Mouse (Mus musculus): ENCODE measurements around the gene Tcea2. TPM values are rescaled to one million over a fixed set of nuclear protein-coding genes. Genes with fewer than 3 reads are reported as not detected.

Gene Tcea2
- polyA plus RNA-seq, 1 experiment from 2014 or later: 15.1 TPM

DNA sequence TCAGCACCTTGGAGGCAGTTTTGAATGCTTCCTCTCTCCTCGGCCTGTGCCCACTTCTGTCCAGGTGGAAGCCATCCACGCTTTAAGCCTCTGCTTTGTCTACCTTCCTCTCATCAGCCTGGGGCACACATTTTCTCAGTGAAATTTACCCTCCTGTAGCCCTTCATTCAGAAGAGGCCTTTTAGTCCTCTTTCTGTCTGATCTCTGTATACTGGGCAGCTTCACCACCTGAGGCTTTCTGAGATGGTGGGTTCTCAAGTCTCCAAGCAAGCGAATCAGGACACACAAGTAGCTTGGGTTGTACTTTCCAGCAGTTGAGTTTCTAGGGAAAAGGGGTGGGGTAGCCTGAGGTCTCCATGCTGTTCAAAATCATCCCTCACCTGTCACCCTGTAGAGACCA is 12.2 kb downstream of the Tcea2 start:
- peaks cover 13% of the 10 kb centered on the region for H3K4me1 ChIP-seq (ENCODE audit: control insufficient read depth, insufficient read depth, low read length)
- ATAC-seq: no peak
- H3K4me3 ChIP-seq (ENCODE audit: low read length): peak overlapping the region; percentile 74; the same call in 1 of the 2 replicates
- H3K27me3 ChIP-seq (replicated peaks; ENCODE audit: control insufficient read depth, insufficient read depth, low read length): no peaks in the 10 kb centered on the region
- no peak overlapping the region for H3K9ac ChIP-seq (ENCODE audit: low read depth, low read length)
- no peak overlapping the region for H3K27ac ChIP-seq (ENCODE audit: low read length)
- H3K36me3 ChIP-seq (ENCODE audit: control insufficient read depth, insufficient read depth, low read length): peaks cover 7% of the 10 kb centered on the region; the same call in 1 of the 2 replicates
- peak overlapping the region; percentile 95; the same call in 1 of the 2 replicates for H3K4me2 ChIP-seq (ENCODE audit: low read depth, low read length)
- 93% methylated on average over 3 of the region's 3 CpGs for WGBS
- H3K9me3 ChIP-seq (ENCODE audit: control insufficient read depth, low read length): no peaks in the 10 kb centered on the region

DNA sequence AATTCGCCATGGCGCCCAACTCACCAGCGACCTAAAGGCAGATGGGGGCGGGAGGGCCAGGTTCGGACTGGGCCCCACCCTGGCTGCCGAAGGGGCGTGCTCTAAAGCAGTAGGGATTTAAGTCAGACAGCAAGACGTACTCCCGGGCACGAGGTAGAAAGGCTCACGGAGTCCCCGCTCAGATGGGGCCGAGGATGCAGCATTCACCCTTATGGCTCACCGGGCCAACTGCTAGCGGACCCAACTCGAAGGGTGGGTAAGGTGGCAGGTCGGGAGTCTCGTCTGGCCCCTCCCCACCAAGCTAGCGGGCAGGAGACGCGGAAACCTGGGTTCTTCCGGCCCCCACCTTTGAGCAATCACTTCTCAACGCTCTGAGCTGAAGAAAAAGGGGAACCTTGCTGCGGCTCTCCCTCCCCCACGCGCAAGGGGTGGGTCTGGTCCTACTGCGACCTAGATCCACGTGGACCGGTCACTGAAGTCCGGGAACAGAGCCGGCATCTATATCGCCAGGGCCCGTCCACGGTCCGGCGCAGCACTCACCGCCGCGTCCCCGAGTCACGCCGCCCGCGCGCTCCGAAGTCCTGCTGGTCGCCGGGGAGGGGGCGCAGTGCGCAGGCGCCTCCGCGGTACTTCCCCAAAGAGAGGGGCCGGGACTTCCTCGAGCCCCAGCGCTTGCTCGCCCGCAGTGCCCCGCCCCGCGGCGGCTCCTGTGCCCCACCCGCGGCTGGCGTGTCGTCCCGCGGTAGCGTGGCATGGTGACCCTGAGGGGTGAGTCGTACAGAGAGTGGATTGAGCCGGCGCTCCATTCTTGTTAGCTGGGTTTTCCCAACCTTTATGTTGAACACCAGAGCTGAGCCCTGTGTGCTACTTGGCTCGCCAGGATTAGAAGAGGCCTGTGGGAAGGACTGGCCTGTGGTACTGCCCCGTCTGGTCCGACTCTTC is 13.5 kb downstream of the Tcea2 start, which contains the start of gene Rgs19:
TSS of gene Rgs19 (minus strand) at position 639 of the 942 bp plus-strand sequence.
- peaks cover 13% of the 10 kb centered on the region for H3K4me1 ChIP-seq (ENCODE audit: control insufficient read depth, insufficient read depth, low read length)
- peak within 1 kb of the TSS; percentile 74 for H3K4me3 ChIP-seq (ENCODE audit: low read length)
- WGBS: 1% methylated on average over 74 of the region's 75 CpGs
- H3K27ac ChIP-seq (ENCODE audit: low read length): peak within 1 kb of the TSS; percentile 41; the same call in 1 of the 2 replicates
- H3K9ac ChIP-seq (ENCODE audit: low read depth, low read length): peak within 1 kb of the TSS; percentile 83
- H3K9me3 ChIP-seq (ENCODE audit: control insufficient read depth, low read length): no peaks in the 10 kb centered on the region
- H3K4me2 ChIP-seq (ENCODE audit: low read depth, low read length): peak within 1 kb of the TSS; percentile 95
- no peaks in the 10 kb centered on the region for H3K27me3 ChIP-seq (replicated peaks; ENCODE audit: control insufficient read depth, insufficient read depth, low read length)
- peaks cover 3% of the 10 kb centered on the region; the same call in 1 of the 2 replicates for H3K36me3 ChIP-seq (ENCODE audit: control insufficient read depth, insufficient read depth, low read length)
- ATAC-seq: peak; percentile 92

DNA sequence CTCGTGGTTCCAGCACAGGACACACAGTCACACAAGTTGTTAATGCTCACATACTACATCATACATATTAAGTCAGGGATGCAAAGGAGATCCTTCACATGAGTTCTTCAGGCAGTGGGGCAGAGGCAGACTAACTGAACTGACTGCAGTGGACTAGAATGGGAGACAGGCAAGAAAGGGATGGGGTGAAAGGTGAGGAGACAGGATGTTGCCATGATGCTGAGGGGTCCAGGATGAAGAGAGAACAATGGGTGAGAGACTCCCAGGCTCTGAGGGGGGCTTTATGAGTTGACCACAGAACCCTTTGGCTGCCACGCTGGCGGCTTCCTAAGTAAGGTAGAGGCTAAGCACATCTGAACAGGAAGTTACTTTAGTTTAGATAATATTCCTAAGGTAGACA is 14.5 kb downstream of the Tcea2 start:
- Histone ChIP-seq H3K4me2 (ENCODE audit: low read depth, low read length) (no peak overlapping the region; the same call in 1 of the 2 replicates), H3K9me3 (ENCODE audit: control insufficient read depth, low read length) (no peaks in the 10 kb centered on the region), H3K4me1 (ENCODE audit: control insufficient read depth, insufficient read depth, low read length) (peaks cover 13% of the 10 kb centered on the region), H3K9ac (ENCODE audit: low read depth, low read length) (no peak overlapping the region), H3K36me3 (ENCODE audit: control insufficient read depth, insufficient read depth, low read length) (no peaks in the 10 kb centered on the region), H3K27me3 (replicated peaks; ENCODE audit: control insufficient read depth, insufficient read depth, low read length) (no peaks in the 10 kb centered on the region), H3K27ac (ENCODE audit: low read length) (no peak overlapping the region), H3K4me3 (ENCODE audit: low read length) (no peak overlapping the region)
- 81% methylated on average over 3 of the region's 3 CpGs for WGBS
- ATAC-seq: peak; percentile 6; the same call in 1 of the 2 replicates

DNA sequence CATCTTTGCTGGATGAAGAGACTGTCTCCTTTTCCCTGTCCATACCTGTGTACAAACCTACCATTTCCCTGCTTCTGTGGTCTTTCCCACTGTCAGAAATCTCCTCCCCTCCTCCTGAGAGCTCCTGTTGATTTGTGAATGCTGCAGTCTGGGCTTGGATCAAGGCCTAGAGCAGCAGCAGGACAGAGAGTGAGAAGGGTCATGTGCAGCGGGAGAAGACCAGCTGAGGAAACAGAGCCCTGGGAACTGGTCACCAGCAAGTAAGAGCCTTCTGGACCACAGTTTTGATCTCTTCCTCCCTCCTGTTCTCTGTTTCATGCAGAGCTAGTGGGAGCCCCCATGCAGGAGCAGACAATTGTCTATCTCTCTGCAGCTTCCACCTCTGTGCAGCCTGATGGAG is 15.7 kb downstream of the Tcea2 start:
- 68% methylated on average over 1 of the region's 1 CpGs for WGBS
- H3K4me2 ChIP-seq (ENCODE audit: low read depth, low read length): no peak overlapping the region
- H3K27ac ChIP-seq (ENCODE audit: low read length): no peak overlapping the region
- no peaks in the 10 kb centered on the region for H3K36me3 ChIP-seq (ENCODE audit: control insufficient read depth, insufficient read depth, low read length)
- H3K9me3 ChIP-seq (ENCODE audit: control insufficient read depth, low read length): no peaks in the 10 kb centered on the region
- H3K4me1 ChIP-seq (ENCODE audit: control insufficient read depth, insufficient read depth, low read length): peaks cover 13% of the 10 kb centered on the region
- ATAC-seq: no peak
- no peak overlapping the region for H3K4me3 ChIP-seq (ENCODE audit: low read length)
- no peaks in the 10 kb centered on the region for H3K27me3 ChIP-seq (replicated peaks; ENCODE audit: control insufficient read depth, insufficient read depth, low read length)
- H3K9ac ChIP-seq (ENCODE audit: low read depth, low read length): no peak overlapping the region

DNA sequence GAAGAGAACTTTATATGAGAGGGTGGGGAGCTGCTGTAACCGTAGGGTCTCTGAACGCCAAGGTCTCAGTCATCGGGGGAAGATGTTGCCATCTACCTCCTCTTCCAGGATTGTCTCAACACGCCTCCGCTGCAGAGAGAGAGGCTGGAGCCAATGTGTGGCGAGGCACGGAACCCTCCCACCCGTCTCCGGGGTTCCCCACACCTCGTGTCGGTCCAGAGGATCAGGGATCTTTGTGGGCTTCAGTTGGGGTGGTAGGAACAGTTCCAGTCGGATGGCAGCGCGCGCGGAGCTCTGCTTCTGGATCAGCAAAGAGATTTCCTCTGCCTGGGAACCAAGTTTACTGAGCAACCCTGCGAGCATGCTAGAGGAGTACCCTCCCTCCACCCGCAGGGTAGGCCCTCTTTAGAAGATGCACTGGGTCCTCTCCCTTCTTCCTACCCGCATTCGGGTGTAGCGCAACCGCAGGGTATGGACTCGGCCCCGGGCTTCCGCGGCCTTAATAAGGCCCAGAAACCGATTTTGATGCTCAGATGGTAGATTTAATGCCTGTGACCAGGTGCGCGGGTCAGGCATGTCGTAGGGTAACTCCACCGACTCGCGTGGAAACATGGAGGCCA is 16.8 kb downstream of the Tcea2 start:
- peaks cover 13% of the 10 kb centered on the region for H3K4me1 ChIP-seq (ENCODE audit: control insufficient read depth, insufficient read depth, low read length)
- no peak overlapping the region for H3K27ac ChIP-seq (ENCODE audit: low read length)
- H3K4me3 ChIP-seq (ENCODE audit: low read length): no peak overlapping the region
- no peak for ATAC-seq
- H3K9ac ChIP-seq (ENCODE audit: low read depth, low read length): no peak overlapping the region
- no peaks in the 10 kb centered on the region for H3K36me3 ChIP-seq (ENCODE audit: control insufficient read depth, insufficient read depth, low read length)
- 74% methylated on average over 33 of the region's 33 CpGs for WGBS
- no peaks in the 10 kb centered on the region for H3K9me3 ChIP-seq (ENCODE audit: control insufficient read depth, low read length)
- no peak overlapping the region for H3K4me2 ChIP-seq (ENCODE audit: low read depth, low read length)
- no peaks in the 10 kb centered on the region for H3K27me3 ChIP-seq (replicated peaks; ENCODE audit: control insufficient read depth, insufficient read depth, low read length)

DNA sequence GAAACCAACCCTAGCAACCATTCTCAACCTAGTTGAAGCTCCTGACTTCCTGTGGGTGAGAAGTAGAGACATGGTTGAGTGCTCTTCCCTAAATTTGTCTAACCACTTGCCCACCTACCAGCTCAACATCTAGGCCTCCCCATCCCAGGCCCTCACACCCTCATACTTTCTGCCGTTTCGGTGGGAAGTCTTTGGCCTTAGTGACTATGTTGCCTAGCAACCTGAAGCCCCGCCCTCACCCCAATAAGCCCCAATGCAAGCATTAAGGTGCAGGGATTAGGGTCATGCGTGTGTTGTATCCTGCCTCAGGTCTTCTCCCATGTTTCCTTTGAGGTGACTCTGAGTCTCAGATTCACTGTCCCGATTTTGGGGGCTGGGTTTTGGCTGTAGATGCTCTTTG is 18.1 kb downstream of the Tcea2 start, which contains the start of gene Lkaaear1:
TSS of gene Lkaaear1 (minus strand) at position 202 of the 400 bp plus-strand sequence.
- H3K9me3 ChIP-seq (ENCODE audit: control insufficient read depth, low read length): no peaks in the 10 kb centered on the region
- peaks cover 5% of the 10 kb centered on the region for H3K4me1 ChIP-seq (ENCODE audit: control insufficient read depth, insufficient read depth, low read length)
- H3K27me3 ChIP-seq (replicated peaks; ENCODE audit: control insufficient read depth, insufficient read depth, low read length): no peaks in the 10 kb centered on the region
- no peak for ATAC-seq
- no peak within 1 kb of the TSS for H3K27ac ChIP-seq (ENCODE audit: low read length)
- H3K36me3 ChIP-seq (ENCODE audit: control insufficient read depth, insufficient read depth, low read length): no peaks in the 10 kb centered on the region
- WGBS: 39% methylated on average over 5 of the region's 5 CpGs
- H3K9ac ChIP-seq (ENCODE audit: low read depth, low read length): no peak within 1 kb of the TSS
- H3K4me3 ChIP-seq (ENCODE audit: low read length): no peak within 1 kb of the TSS
- no peak within 1 kb of the TSS for H3K4me2 ChIP-seq (ENCODE audit: low read depth, low read length)

DNA sequence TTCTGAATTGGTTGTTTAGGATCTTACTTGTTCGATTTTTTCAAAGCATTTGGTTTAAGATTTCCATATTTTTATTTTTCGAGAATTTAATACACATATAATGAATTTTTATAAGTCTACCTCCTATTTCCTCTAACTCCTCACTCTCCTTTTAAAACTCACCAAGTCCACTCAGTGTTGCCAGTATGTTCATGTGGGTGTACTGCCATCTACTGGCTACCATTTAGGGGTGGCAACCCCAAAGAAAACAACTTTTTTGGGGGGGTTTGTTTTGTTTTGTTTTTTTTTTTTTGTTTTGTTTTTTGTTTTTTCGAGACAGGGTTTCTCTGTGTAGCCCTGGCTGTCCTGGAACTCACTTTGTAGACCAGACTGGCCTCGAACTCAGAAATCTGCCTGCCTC is 26.6 kb downstream of the Tcea2 start:
- Histone ChIP-seq H3K27me3 (replicated peaks; ENCODE audit: control insufficient read depth, insufficient read depth, low read length) (no peaks in the 10 kb centered on the region), H3K4me1 (ENCODE audit: control insufficient read depth, insufficient read depth, low read length) (no peaks in the 10 kb centered on the region), H3K4me2 (ENCODE audit: low read depth, low read length) (no peak overlapping the region), H3K9me3 (ENCODE audit: control insufficient read depth, low read length) (no peaks in the 10 kb centered on the region), H3K27ac (ENCODE audit: low read length) (no peak overlapping the region), H3K4me3 (ENCODE audit: low read length) (no peak overlapping the region), H3K9ac (ENCODE audit: low read depth, low read length) (no peak overlapping the region), H3K36me3 (ENCODE audit: control insufficient read depth, insufficient read depth, low read length) (no peaks in the 10 kb centered on the region)
- ATAC-seq: no peak
- WGBS: 45% methylated on average over 4 of the region's 4 CpGs

DNA sequence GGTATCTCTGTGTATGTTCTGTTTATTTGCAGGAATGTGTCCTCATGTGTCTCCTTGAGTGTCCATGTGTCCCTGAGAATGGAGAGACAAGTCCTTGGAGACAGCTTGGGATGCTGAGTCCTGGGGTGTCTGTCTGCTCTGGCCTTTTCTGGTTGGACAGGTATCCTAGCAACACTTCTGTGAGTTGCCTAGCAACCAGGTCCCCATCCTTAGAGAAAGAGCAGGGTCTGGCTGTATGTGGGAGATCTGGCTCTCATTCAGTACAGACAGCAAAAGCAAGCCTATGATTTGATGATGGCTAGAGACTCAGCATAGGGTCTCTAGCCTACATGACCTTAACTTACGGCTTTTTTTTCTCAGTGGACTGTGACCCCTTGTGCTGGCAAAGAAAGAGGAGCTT is 33.6 kb downstream of the Tcea2 start:
- Histone ChIP-seq H3K27ac (ENCODE audit: low read length) (no peak overlapping the region), H3K4me2 (ENCODE audit: low read depth, low read length) (no peak overlapping the region), H3K4me3 (ENCODE audit: low read length) (no peak overlapping the region), H3K27me3 (replicated peaks; ENCODE audit: control insufficient read depth, insufficient read depth, low read length) (no peaks in the 10 kb centered on the region), H3K9ac (ENCODE audit: low read depth, low read length) (no peak overlapping the region), H3K4me1 (ENCODE audit: control insufficient read depth, insufficient read depth, low read length) (no peaks in the 10 kb centered on the region), H3K9me3 (ENCODE audit: control insufficient read depth, low read length) (no peaks in the 10 kb centered on the region), H3K36me3 (ENCODE audit: control insufficient read depth, insufficient read depth, low read length) (no peaks in the 10 kb centered on the region)
- 70% methylated on average over 1 of the region's 1 CpGs for WGBS
- no peak for ATAC-seq

DNA sequence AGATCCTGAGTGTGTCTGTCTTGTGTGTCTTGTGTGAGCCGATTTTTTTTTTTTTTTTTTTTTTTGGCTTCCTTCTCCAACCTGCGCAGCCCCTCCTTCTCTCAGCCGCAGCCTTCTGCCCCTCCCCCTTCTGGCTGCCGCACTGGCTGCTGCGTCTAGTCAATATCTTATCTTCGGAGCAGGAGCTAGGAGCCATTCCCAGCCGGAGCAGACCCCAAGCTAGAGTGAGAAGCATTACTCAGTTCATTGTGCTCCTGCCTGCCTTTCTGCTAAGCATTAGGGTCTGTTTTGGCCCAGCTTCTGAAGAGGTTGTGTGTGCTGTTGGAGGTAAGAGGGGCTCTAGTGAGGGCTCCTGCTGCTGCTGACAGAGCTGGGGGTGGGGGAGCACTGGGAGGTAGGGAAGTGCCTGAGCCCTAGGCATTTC is 34.8 kb downstream of the Tcea2 start, which contains the start of gene Oprl1:
TSS of gene Oprl1 (plus strand) at position 114 of the 424 bp plus-strand sequence.
- Histone ChIP-seq H3K27me3 (replicated peaks; ENCODE audit: control insufficient read depth, insufficient read depth, low read length) (no peaks in the 10 kb centered on the region), H3K9ac (ENCODE audit: low read depth, low read length) (no peak within 1 kb of the TSS), H3K4me1 (ENCODE audit: control insufficient read depth, insufficient read depth, low read length) (no peaks in the 10 kb centered on the region), H3K9me3 (ENCODE audit: control insufficient read depth, low read length) (no peaks in the 10 kb centered on the region), H3K4me3 (ENCODE audit: low read length) (no peak within 1 kb of the TSS), H3K27ac (ENCODE audit: low read length) (no peak within 1 kb of the TSS), H3K36me3 (ENCODE audit: control insufficient read depth, insufficient read depth, low read length) (no peaks in the 10 kb centered on the region), H3K4me2 (ENCODE audit: low read depth, low read length) (no peak within 1 kb of the TSS)
- WGBS: 4% methylated on average over 7 of the region's 7 CpGs
- ATAC-seq: 0 out of 2 replicates have a peak, but pooled peaks have one; percentile 28
